Mouse (Mus musculus): ENCODE results near the gene D430041D05Rik.
A peak's percentile ranks its signal among the peaks of the same experiment; 100 is the strongest.

The D430041D05Rik gene

GRCm38 (mm10) chr2:104153876-104154275 is 256.9 kb downstream of the D430041D05Rik start:
- no peak for DNase-seq (ENCODE audit: low spot score in 2 of 2)

DNA sequence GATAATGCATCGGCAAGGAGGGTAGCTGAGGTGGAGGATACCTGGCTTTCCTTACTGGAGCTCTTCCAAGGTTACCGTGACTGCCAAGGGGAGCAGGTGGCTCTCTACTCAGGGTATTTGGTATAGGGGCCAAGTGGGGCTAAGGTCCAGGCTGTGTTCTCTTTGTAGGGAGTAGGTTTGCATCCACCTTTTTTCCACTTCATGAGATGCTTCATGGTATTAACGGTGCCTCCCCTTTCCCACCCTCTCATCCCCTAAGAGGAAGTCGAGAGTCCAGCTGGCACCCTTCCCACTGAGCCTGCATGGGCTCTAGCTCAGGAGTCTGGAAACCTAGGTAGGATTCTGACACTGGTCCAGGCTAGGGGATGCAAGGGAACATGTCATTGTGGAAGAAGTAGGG is 257.5 kb downstream of the D430041D05Rik start:
- no peak for DNase-seq (ENCODE audit: low spot score in 2 of 2)

DNA sequence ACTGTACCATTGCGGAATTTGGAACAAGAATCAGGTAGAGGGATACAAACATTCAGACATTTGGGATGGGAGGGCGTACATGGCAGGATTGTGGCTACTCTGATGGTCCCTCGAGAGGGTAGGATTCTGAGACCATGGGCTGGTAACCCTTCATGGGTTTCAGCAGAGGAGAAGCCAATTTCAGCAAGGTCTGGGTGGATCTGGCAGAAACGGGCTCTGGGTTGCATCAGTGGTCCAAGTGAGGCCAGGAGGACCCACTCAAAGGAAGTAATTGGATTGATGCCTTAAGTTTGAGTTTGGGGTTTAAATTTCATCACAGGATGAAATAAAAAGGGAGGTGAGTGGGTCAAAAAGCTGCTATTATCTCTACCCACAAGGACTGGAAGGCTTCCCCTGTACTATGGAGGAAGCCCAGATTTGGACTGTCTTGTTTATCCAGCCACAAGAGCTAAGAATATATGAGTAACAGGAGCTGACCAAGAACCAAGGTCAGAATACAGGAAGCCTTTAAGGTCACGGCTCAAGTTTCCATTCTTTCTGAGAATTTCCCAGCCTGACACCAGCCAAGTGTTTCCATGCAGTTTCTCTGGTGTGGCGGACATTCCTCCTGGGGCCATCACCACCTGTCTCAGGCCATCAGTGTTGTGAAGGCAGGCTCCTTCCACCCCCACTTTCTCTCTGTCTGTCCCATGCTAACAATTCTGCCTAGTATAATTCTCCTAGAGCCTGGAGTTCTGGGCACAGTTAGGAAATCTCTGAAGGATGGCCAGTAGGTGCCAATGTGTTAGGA is 260.0 kb downstream of the D430041D05Rik start:
- DNase-seq (ENCODE audit: low spot score in 2 of 2) = no peak

GRCm38 (mm10) chr2:104147910-104148561 is 262.8 kb downstream of the D430041D05Rik start:
- DNase-seq (ENCODE audit: low spot score in 2 of 2) = no peak

- DNase-seq (ENCODE audit: low spot score in 2 of 2) = no peak
Observed at GRCm38 (mm10) chr2:104145983-104146382, 264.8 kb downstream of the D430041D05Rik start.

DNA sequence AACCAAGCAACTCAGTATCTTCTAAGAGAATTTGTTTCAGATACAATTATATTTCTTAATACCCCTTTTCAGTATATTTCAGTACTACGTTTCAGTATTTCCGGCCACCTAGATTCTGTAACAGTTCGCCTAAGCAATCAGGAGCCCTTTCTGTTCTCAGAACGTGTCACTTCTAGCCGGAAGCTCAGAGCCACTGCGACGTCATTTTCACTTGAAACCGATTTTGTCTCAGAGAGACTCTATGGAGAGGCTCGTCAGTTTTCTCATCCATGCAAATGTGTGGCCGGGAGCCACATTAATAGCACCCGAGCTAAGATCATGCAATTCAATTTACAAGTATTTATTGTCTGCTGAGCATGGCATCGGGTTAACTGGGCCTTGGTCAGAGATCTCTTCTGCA is 266.8 kb downstream of the D430041D05Rik start:
- no peak for DNase-seq (ENCODE audit: low spot score in 2 of 2)

- no peak for DNase-seq (ENCODE audit: low spot score in 2 of 2)
Observed at GRCm38 (mm10) chr2:104142140-104142539, 268.7 kb downstream of the D430041D05Rik start.

- DNase-seq (ENCODE audit: low spot score in 2 of 2) = no peak
Observed at GRCm38 (mm10) chr2:104135920-104136319, 274.9 kb downstream of the D430041D05Rik start.

DNA sequence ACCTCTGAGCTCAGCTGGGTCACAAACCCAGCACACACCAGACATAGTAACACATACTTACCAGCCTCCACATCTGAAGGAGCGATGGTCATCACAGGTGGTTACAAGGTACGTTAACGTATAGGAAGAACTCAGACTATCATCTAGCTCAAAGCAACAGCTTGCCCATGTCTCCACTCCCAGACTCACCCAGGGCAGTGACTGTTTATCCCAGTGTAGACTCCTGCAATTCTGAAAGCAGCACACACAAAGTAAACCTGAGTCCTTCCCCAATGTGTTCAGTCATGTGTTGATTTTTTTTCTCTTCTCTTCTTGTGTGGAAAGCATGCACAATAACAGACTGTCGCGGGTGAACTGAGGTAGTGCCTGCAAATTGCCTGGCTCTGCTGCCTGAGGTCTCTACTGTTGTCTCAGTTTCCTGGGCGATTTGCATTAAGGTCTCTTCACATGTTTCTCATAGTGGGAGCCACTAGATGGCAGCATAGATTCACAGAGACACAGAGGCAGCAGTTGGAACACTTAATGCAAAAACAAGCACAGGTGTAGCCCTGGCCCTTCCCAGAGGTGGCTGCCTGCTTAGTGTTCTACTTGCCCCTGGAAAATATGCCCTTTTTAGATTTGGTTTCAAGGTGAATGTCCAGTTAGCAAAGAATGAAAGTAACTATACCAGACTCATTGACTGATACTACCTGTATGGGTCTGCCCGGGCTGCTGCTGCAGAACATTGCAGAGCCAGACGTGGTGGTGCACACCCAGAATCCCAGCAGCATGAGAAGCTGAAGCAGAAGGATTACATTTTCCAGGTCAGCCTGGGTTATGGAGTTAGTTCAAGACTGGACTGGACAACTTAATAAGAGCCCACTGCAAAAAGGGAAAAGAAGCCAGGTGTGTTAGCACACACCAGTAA is 276.4 kb downstream of the D430041D05Rik start:
- DNase-seq (ENCODE audit: low spot score in 2 of 2) = peak; percentile 44 to 48

- DNase-seq (ENCODE audit: low spot score in 2 of 2) = no peak
Observed at GRCm38 (mm10) chr2:104133042-104133810, 277.6 kb downstream of the D430041D05Rik start.

DNA sequence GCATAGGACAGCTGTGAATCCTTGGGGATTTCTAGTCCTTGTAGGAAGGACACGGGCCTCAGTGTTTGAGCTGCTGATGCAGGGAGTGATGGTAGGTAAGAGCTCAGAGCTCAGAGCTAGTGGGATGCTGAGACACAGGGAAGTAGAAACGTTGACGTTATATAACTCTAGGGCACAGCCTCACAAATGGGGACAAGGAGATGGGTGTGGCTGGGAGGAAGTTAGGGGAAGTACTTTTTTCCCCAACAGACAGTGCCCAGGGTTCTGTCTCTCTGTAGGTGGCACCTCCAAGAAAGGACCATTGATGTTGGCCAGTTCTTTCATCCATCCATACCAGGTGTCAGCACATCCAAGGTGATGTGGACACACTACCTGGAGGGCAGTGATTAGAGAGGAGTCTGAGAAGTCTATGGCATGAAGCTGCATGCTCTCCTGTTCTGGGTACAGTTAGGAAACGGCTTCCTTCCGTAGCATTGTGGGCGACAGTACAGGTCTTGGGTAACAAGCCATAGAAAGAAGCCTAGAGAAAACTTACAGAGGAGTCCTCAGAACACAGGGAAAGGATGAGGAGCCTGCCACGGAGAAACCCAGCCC is 278.4 kb downstream of the D430041D05Rik start:
- DNase-seq (ENCODE audit: low spot score in 2 of 2) = no peak

GRCm38 (mm10) chr2:104130969-104131368 is 279.8 kb downstream of the D430041D05Rik start:
- DNase-seq (ENCODE audit: low spot score in 2 of 2) = no peak

DNA sequence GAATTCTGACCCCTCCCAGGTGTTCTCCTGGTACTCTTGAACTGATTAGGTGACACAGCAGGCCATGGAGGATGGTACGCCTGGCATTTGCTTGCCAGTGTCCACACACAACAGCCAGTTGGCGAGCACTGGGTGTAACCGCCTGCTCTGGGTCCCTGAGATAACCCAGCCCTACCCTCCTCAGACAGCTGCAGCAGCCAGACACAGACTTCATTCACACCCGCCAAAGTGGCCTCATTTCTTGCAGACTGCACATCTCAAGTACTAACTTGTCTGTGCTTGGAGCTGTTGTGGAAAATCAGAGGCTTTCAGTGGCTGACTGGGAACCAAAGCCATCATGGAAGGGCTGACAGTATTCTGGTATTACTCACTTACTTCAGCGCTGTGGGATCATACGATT is 280.6 kb downstream of the D430041D05Rik start:
- DNase-seq (ENCODE audit: low spot score in 2 of 2) = no peak

GRCm38 (mm10) chr2:104128803-104129531 is 281.8 kb downstream of the D430041D05Rik start:
- DNase-seq (ENCODE audit: low spot score in 2 of 2) = no peak

- DNase-seq (ENCODE audit: low spot score in 2 of 2) = no peak
Observed at GRCm38 (mm10) chr2:104124071-104124470, 286.7 kb downstream of the D430041D05Rik start.

GRCm38 (mm10) chr2:104123540-104123939 is 287.3 kb downstream of the D430041D05Rik start:
- no peak for DNase-seq (ENCODE audit: low spot score in 2 of 2)

DNA sequence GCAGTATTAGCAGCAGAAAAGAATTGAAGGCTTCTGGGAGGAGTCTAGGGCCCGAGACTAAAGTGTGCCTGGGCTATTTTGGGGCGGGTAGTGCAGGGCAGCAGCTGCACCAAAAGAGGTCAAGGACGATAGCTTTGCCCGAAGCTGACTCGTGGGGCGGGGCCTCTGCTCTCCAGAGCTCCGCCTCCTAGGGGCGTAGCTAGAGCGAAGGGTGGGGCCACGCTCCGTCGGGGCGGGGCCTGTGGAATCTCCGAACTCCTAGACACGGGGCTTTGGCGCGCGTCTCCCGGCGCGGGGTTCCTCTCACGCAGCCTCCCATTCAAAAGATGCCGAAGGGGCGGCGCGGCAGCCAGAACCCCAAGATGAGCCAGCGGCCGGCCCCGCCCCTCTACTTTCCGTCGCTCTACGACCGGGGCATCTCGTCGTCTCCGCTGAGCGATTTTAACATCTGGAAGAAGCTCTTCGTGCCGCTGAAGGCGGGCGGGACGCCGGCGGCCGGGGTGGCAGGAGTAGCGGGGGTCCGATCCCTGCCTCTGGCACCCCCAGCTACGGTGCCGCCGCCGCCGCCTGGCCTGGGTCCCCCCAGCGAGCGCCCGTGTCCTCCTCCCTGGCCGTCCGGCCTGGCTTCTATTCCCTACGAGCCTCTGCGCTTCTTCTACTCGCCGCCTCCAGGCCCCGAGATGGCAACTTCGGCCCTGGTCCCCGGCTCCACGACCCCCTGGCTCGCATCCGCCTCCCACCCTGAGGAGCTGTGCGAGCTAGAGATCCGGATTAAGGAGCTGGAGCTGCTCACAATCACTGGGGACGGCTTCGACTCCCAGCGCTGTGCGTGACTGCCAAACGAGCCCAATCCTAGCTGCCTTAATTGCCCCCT is 288.1 kb downstream of the D430041D05Rik start, which contains the start of gene A930018P22Rik:
A930018P22Rik (plus strand) TSS at position 265 of the 874 bp plus-strand sequence.
- DNase-seq (ENCODE audit: low spot score in 2 of 2) = peak; percentile 79 to 88

GRCm38 (mm10) chr2:104121681-104122504 is 288.9 kb downstream of the D430041D05Rik start:
- no peak for DNase-seq (ENCODE audit: low spot score in 2 of 2)

All from right cerebral cortex, postnatal 36 days (tissue).